Mouse (Mus musculus) CH12.LX (cell line): Measurements from ENCODE around the gene Hinfp. TPM values are rescaled to one million over a fixed set of nuclear protein-coding genes. Genes with fewer than 3 reads are reported as not detected.

Experiments used
- DNase-seq: peaks from one replicate; pipeline ENCODE4 v3.0.0-alpha.2; 2013; ENCODE audit errors: extremely low read depth
- H3K27ac ChIP-seq: 2 replicates; pipeline ENCODE4 v1.5.1; 2012; ENCODE audit warnings: low read depth, mild to moderate bottlenecking, control low read depth, moderate library complexity; ENCODE audit not compliant: insufficient read depth
- H3K27me3 ChIP-seq: replicated peaks from 2 replicates; pipeline ENCODE3; 2012; ENCODE audit warnings: inconsistent platforms
- H3K36me3 ChIP-seq, 2 experiments: replicated peaks in 1 of 2; 2 replicates each; pipeline versions ENCODE3 to v1.6.1; 2012; ENCODE audit warnings: inconsistent platforms in 1 of 2, low read length in 1 of 2, mild to moderate bottlenecking in 1 of 2, mixed read lengths in 1 of 2, moderate library complexity in 1 of 2; ENCODE audit not compliant: control insufficient read depth in 1 of 2, insufficient read depth in 1 of 2
- H3K4me1 ChIP-seq, 2 experiments: 2 replicates each; pipeline ENCODE4 v1.6.1; 2012; ENCODE audit warnings: inconsistent platforms in 1 of 2, moderate library complexity in 1 of 2; ENCODE audit not compliant: insufficient read depth in 2 of 2, control insufficient read depth in 1 of 2
- H3K4me2 ChIP-seq: 2 replicates; pipeline ENCODE4 v1.6.1; 2012; ENCODE audit warnings: low read depth, mild to moderate bottlenecking, control low read depth; ENCODE audit not compliant: poor library complexity, insufficient read depth, severe bottlenecking
- H3K4me3 ChIP-seq, 3 experiments: fragments of 150-350 bp in 1 of 3; sonication (generic) in 1 of 3; replicated peaks in 1 of 3; 2 replicates each; pipeline versions ENCODE3 to v1.5.1; 2011 to 2012; ENCODE audit warnings: low read depth in 2 of 3, low read length in 2 of 3, mild to moderate bottlenecking in 2 of 3, moderate library complexity in 2 of 3, control low read depth in 1 of 3, improper control_type of control experiment in 1 of 3, inconsistent platforms in 1 of 3, mixed read lengths in 1 of 3; ENCODE audit not compliant: poor library complexity in 1 of 3
- H3K79me2 ChIP-seq: replicated peaks from 2 replicates; pipeline ENCODE4 v1.6.1; 2012; ENCODE audit warnings: mild to moderate bottlenecking, moderate library complexity; ENCODE audit not compliant: control insufficient read depth, poor library complexity, insufficient read depth, severe bottlenecking; ENCODE audit errors: extremely low read depth
- H3K9ac ChIP-seq: 2 replicates; pipeline ENCODE4 v1.6.1; 2012; ENCODE audit warnings: low read depth, mild to moderate bottlenecking, control low read depth, moderate library complexity; ENCODE audit not compliant: insufficient read depth
- H3K9me3 ChIP-seq: replicated peaks from 2 replicates; pipeline ENCODE3; 2012; ENCODE audit warnings: low read length, inconsistent platforms, mixed read lengths
- CHD1 ChIP-seq: IDR thresholded peaks from 2 replicates; pipeline ENCODE4 v1.6.1; 2012; ENCODE audit warnings: low read depth, low read length, improper control_type of control experiment, inconsistent platforms
- CTCF ChIP-seq, 2 experiments: IDR thresholded peaks in 1 of 2; conservative IDR thresholded peaks in 1 of 2; 2 replicates each; pipeline ENCODE4 v1.5.1; 2011 to 2012; ENCODE audit warnings: low read depth in 2 of 2, low read length in 2 of 2, improper control_type of control experiment in 1 of 2, inconsistent platforms in 1 of 2, mild to moderate bottlenecking in 1 of 2, moderate library complexity in 1 of 2
- E2F4 ChIP-seq: IDR thresholded peaks from 2 replicates; pipeline ENCODE4 v1.6.1; 2011; ENCODE audit warnings: low read depth, low read length, improper control_type of control experiment; ENCODE audit not compliant: insufficient replicate concordance
- EP300 ChIP-seq: IDR thresholded peaks from 2 replicates; pipeline ENCODE4 v1.6.1; 2011; ENCODE audit warnings: low read length, improper control_type of control experiment
- JUN ChIP-seq: IDR thresholded peaks from 2 replicates; pipeline ENCODE4 v1.6.1; 2011; ENCODE audit warnings: low read depth, mild to moderate bottlenecking, low read length, improper control_type of control experiment, moderate library complexity; ENCODE audit not compliant: insufficient read depth
- KAT2A ChIP-seq: IDR thresholded peaks from 2 replicates; pipeline ENCODE4 v1.6.1; 2012; ENCODE audit warnings: low read length, improper control_type of control experiment, inconsistent platforms; ENCODE audit not compliant: insufficient replicate concordance
- MAFK ChIP-seq: IDR thresholded peaks from 2 replicates; pipeline ENCODE4 v1.6.1; 2011; ENCODE audit warnings: low read length, improper control_type of control experiment; ENCODE audit not compliant: insufficient replicate concordance
- MAZ ChIP-seq: IDR thresholded peaks from 2 replicates; pipeline ENCODE4 v1.6.1; 2012; ENCODE audit warnings: low read depth, mild to moderate bottlenecking, inconsistent platforms, low read length, improper control_type of control experiment, moderate library complexity
- MEF2A ChIP-seq: IDR thresholded peaks from 2 replicates; pipeline ENCODE4 v1.6.1; 2014; ENCODE audit warnings: low read depth, mild to moderate bottlenecking, inconsistent platforms, low read length, improper control_type of control experiment, borderline replicate concordance
- MXI1 ChIP-seq: IDR thresholded peaks from 2 replicates; pipeline ENCODE4 v1.6.1; 2011; ENCODE audit warnings: mild to moderate bottlenecking, low read depth, low read length, improper control_type of control experiment
- MYC ChIP-seq: IDR thresholded peaks from 2 replicates; pipeline ENCODE4 v1.6.1; 2011; ENCODE audit warnings: low read depth, mild to moderate bottlenecking, improper control_type of control experiment, low read length
- PAX5 ChIP-seq: IDR thresholded peaks from 2 replicates; pipeline ENCODE4 v1.6.1; 2012; ENCODE audit warnings: low read length, inconsistent platforms, mixed read lengths
- POLR2A ChIP-seq: IDR thresholded peaks from 2 replicates; pipeline ENCODE4 v1.6.1; 2011; ENCODE audit warnings: low read depth, mild to moderate bottlenecking, improper control_type of control experiment, low read length
- POLR2AphosphoS2 ChIP-seq: IDR thresholded peaks from 2 replicates; pipeline ENCODE4 v1.6.1; 2011; ENCODE audit warnings: low read depth, low read length, improper control_type of control experiment
- RAD21 ChIP-seq: IDR thresholded peaks from 2 replicates; pipeline ENCODE4 v1.6.1; 2011; ENCODE audit warnings: low read depth, mild to moderate bottlenecking, low read length, improper control_type of control experiment, moderate library complexity
- RCOR1 ChIP-seq: conservative IDR thresholded peaks from 2 replicates; pipeline ENCODE4 v1.6.1; 2012; ENCODE audit warnings: low read depth, mild to moderate bottlenecking, inconsistent platforms, low read length, improper control_type of control experiment
- SIN3A ChIP-seq: IDR thresholded peaks from 2 replicates; pipeline ENCODE4 v1.6.1; 2012; ENCODE audit warnings: low read length, improper control_type of control experiment, inconsistent platforms
- SMC3 ChIP-seq: IDR thresholded peaks from 2 replicates; pipeline ENCODE4 v1.6.1; 2011; ENCODE audit warnings: low read depth, low read length, improper control_type of control experiment
- UBTF ChIP-seq: IDR thresholded peaks from 2 replicates; pipeline ENCODE4 v1.6.1; 2012; ENCODE audit warnings: low read depth, mild to moderate bottlenecking, inconsistent platforms, low read length, improper control_type of control experiment, moderate library complexity
- USF1 ChIP-seq: IDR thresholded peaks from 2 replicates; pipeline ENCODE4 v1.6.1; 2014; ENCODE audit warnings: low read depth, mild to moderate bottlenecking, inconsistent platforms, low read length, improper control_type of control experiment
- ZMIZ1 ChIP-seq: IDR thresholded peaks from 2 replicates; pipeline ENCODE4 v1.6.1; 2012; ENCODE audit warnings: low read depth, mild to moderate bottlenecking, inconsistent platforms, low read length, improper control_type of control experiment
- dilution Hi-C: fragments of 300-500 bp; cut with MboI; formaldehyde crosslinking; loops from 2 replicates; pipeline ENCODE4 v1.14.3; 2020; ENCODE audit warnings: low sequenced_read_pairs; ENCODE audit not compliant: extremely low pct_unique_long_range_greater_than_20kb, extremely low pct_ligation_motif_present
- in situ Hi-C: fragments of 300-500 bp; cut with MboI; formaldehyde crosslinking; loops from 3 replicates; pipeline ENCODE4 v1.14.3; 2019; ENCODE audit warnings: low sequenced_read_pairs, low pct_ligation_motif_present, low pct_unique_long_range_greater_than_20kb, mixed read lengths
- polyA plus RNA-seq: library from polyadenylated mRNA; unstranded; fragments of >175 nt; gene quantifications from 2 replicates; pipeline ENCODE4 v1.2.1, GENCODE M21; 2012; ENCODE audit warnings: low read depth; ENCODE audit not compliant: insufficient read length
- total RNA-seq, 2 experiments: library from RNA; depleted of rRNA; stranded (reverse); fragments of 300-350 nt in 1 of 2; fragments of >200 nt in 1 of 2; gene quantifications; 2 replicates each; pipeline ENCODE4 v1.2.3; 2012 to 2014

Gene Hinfp
- total and polyA plus RNA-seq, 3 experiments = 14.0 to 18.9 (median 16.6) TPM

GRCm38 (mm10) chr9:44292490-44292889, 13.0 kb downstream of the Hinfp start:
- peaks cover 48 to 87% of the 10 kb centered on the region in 2 experiments for H3K36me3 ChIP-seq

GRCm38 (mm10) chr9:44288959-44289291, 16.5 kb downstream of the Hinfp start:
- no peak for DNase-seq
- no peak overlapping the region for H3K4me2 ChIP-seq

More at GRCm38 (mm10) chr9:44292490-44292889, 13.0 kb downstream of the Hinfp start:
- Histone ChIP-seq H3K4me2 (no peak overlapping the region), H3K9ac (no peak overlapping the region), H3K79me2 (no peaks in the 10 kb centered on the region), H3K9me3 (peaks cover 6% of the 10 kb centered on the region), H3K4me1 (no peaks in the 10 kb centered on the region), H3K4me3 (no peak overlapping the region), H3K27me3 (no peaks in the 10 kb centered on the region), H3K27ac (no peak overlapping the region)
- dilution Hi-C loops = no loop called here
- in situ Hi-C loops = loop anchor here (5.0 kb wide), 1 partner anchor 50 kb away; the partner anchor contains the start of gene Hmbs
- DNase-seq = peak; percentile 49
- TF ChIP-seq EP300 = no peak
- peak; percentile 85 for TF ChIP-seq SMC3
- peak; percentile 42 to 77; a peak in 3 of 4 replicates for TF ChIP-seq CTCF (conservative IDR thresholded peaks at IDR 0.05 in 1 of 2, IDR thresholded peaks at IDR 0.05 in 1 of 2; ENCODE audit: low read depth in 2 of 2, low read length in 2 of 2)
- TF ChIP-seq MYC = peak; percentile 59; the same call in 1 of the 2 replicates
- no peak for TF ChIP-seq MEF2A
- peak; percentile 75 for TF ChIP-seq RAD21

More at GRCm38 (mm10) chr9:44288959-44289291, 16.5 kb downstream of the Hinfp start:
- Histone ChIP-seq H3K4me3 (no peak overlapping the region), H3K9me3 (peaks cover 6% of the 10 kb centered on the region), H3K36me3 (peaks cover 23 to 68% of the 10 kb centered on the region in 2 experiments), H3K79me2 (no peaks in the 10 kb centered on the region), H3K27ac (no peak overlapping the region), H3K4me1 (no peaks in the 10 kb centered on the region), H3K9ac (no peak overlapping the region), H3K27me3 (no peaks in the 10 kb centered on the region)
- in situ Hi-C loops (no loop called here), dilution Hi-C loops (no loop called here)
- no peak for TF ChIP-seq E2F4
- TF ChIP-seq KAT2A = no peak
- no peak for TF ChIP-seq POLR2AphosphoS2
- TF ChIP-seq POLR2A = no peak
- no peak for TF ChIP-seq RAD21
- TF ChIP-seq USF1 = no peak
- TF ChIP-seq MEF2A = no peak
- no peak for TF ChIP-seq JUN
- TF ChIP-seq CHD1 = no peak
- TF ChIP-seq RCOR1 = no peak
- no peak for TF ChIP-seq MAZ
- TF ChIP-seq ZMIZ1 = no peak
- TF ChIP-seq MXI1 = no peak
- no peak for TF ChIP-seq MAFK
- no peak for TF ChIP-seq SMC3
- TF ChIP-seq PAX5 = no peak
- TF ChIP-seq SIN3A = no peak
- TF ChIP-seq UBTF = no peak
